Mouse (Mus musculus) left cerebral cortex, adult 18-20 months (tissue): Measurements from ENCODE around the gene Cryba1. TPM values are rescaled to one million over a fixed set of nuclear protein-coding genes. Genes with fewer than 3 reads are reported as not detected.

ENCODE experiments used
- DNase-seq, 2 experiments: peaks; one replicate each; pipeline ENCODE4 v3.0.0; 2021 to 2022; ENCODE audit warnings: low spot score in 2 of 2, mixed read lengths in 1 of 2
- total RNA-seq, 2 experiments: library from RNA; stranded (reverse); gene quantifications; 2 replicates each; pipeline ENCODE4 v1.2.3; 2021

The Cryba1 gene
- total RNA-seq, 2 experiments from 2014 or later: not detected

GRCm38 (mm10) chr11:77721389-77721788, 3.7 kb downstream of the Cryba1 start:
- DNase-seq: no peak

- no peak for DNase-seq
These were observed 6.0 kb downstream of the Cryba1 start for GRCm38 (mm10) chr11:77719055-77719454.

- no peak for DNase-seq
These were observed 11.3 kb downstream of the Cryba1 start for GRCm38 (mm10) chr11:77713736-77714135.

- DNase-seq: no peak
These were observed 16.0 kb downstream of the Cryba1 start for GRCm38 (mm10) chr11:77709039-77709438.

GRCm38 (mm10) chr11:77705920-77706319, 19.2 kb downstream of the Cryba1 start:
- no peak for DNase-seq

GRCm38 (mm10) chr11:77697232-77697631, 27.9 kb downstream of the Cryba1 start:
- DNase-seq: no peak

GRCm38 (mm10) chr11:77693026-77693425, 32.1 kb downstream of the Cryba1 start:
- no peak for DNase-seq

- DNase-seq: peak; percentile 21 to 33
These were observed 37.4 kb downstream of the Cryba1 start for GRCm38 (mm10) chr11:77687541-77688131.

GRCm38 (mm10) chr11:77686841-77687540, 38.1 kb downstream of the Cryba1 start:
- DNase-seq: peak; percentile 55 to 56

- DNase-seq: peak; percentile 4 to 7
These were observed 38.7 kb downstream of the Cryba1 start for GRCm38 (mm10) chr11:77686346-77686840.

GRCm38 (mm10) chr11:77685383-77686265, 39.5 kb downstream of the Cryba1 start, which contains the start of gene Nufip2:
TSS of gene Nufip2 (plus strand) at chr11:77686155.
- DNase-seq: peak; percentile 99 to 100

GRCm38 (mm10) chr11:77684896-77685295, 40.2 kb downstream of the Cryba1 start:
- DNase-seq: no peak

GRCm38 (mm10) chr11:77680018-77680417, 45.1 kb downstream of the Cryba1 start:
- DNase-seq: no peak

GRCm38 (mm10) chr11:77673428-77673991, 51.6 kb downstream of the Cryba1 start:
- DNase-seq: no peak

- DNase-seq: no peak
These were observed 52.3 kb downstream of the Cryba1 start for GRCm38 (mm10) chr11:77672746-77673145.

Other genes with a start within 250 kb of the Cryba1 start
- gene Ankrd13b, start 235.6 kb downstream of the Cryba1 start, total RNA-seq: 10 to 100 TPM; 80.5 to 82.5 TPM
- gene Git1, start 231.7 kb downstream of the Cryba1 start, total RNA-seq: 100 to 1,000 TPM; 282 to 319 TPM
- gene Abhd15, start 210.2 kb downstream of the Cryba1 start, total RNA-seq: 1 to 10 TPM in 1 of 2 experiments, under 1 TPM in 1; 0.77 to 1.3 TPM
- 1 to 10 TPM; 4.1 to 4.5 TPM for gene Trp53i13, start 209.3 kb downstream of the Cryba1 start, total RNA-seq
- gene Gm10392, start 206.1 kb downstream of the Cryba1 start, total RNA-seq: not detected
- 100 to 1,000 TPM in 1 of 2 experiments, 10 to 100 TPM in 1; 98.1 to 102 TPM for gene Taok1, start 117.5 kb downstream of the Cryba1 start, total RNA-seq
- 10 to 100 TPM; 66.4 to 68.7 TPM for gene Nufip2, start 39.1 kb downstream of the Cryba1 start, total RNA-seq
- 100 to 1,000 TPM; 132 to 140 TPM for gene Myo18a, start 38.0 kb upstream of the Cryba1 start, total RNA-seq
- not detected for gene Gm10277, start 62.5 kb upstream of the Cryba1 start, total RNA-seq
- gene Pipox, start 168.8 kb upstream of the Cryba1 start, total RNA-seq: 1 to 10 TPM in 1 of 2 experiments, under 1 TPM in 1; 0.81 to 1.2 TPM
- gene Sez6, start 205.5 kb upstream of the Cryba1 start, total RNA-seq: 100 to 1,000 TPM; 145 to 154 TPM